Mouse (Mus musculus): Measurements from ENCODE around the gene Lhfpl3. TPM values are rescaled to one million over a fixed set of nuclear protein-coding genes. Genes with fewer than 3 reads are reported as not detected.

Gene Lhfpl3
- polyA plus RNA-seq (2017; shearing (Covaris generic)), result 0.31 TPM

GRCm38 (mm10) chr5:22745885-22746532 lies at the start of gene Lhfpl3:
Gene Lhfpl3 (plus strand): TSS chr5:22746059.

Other genes starting within 250 kb of the Lhfpl3 start
- gene Orc5, start 195.6 kb upstream of the Lhfpl3 start, polyA plus RNA-seq (2017; shearing (Covaris generic)), result 59.5 TPM